Mouse (Mus musculus) megakaryocyte, embryonic 14.5 days (primary cell): ENCODE data around the gene 2900026A02Rik.

Experiments
- FLI1 ChIP-seq: IDR thresholded peaks from 2 replicates; pipeline ENCODE4 v1.6.1; 2012; ENCODE audit warnings: low read length, inconsistent platforms, mixed read lengths
- GATA1 ChIP-seq: IDR thresholded peaks from 3 replicates; pipeline ENCODE4 v1.6.1; 2012; ENCODE audit warnings: mixed read lengths, low read length, inconsistent platforms, borderline replicate concordance

- TF ChIP-seq GATA1: no peak
- TF ChIP-seq FLI1: no peak
Measured at GRCm38 (mm10) chr5:113086439-113086838, 134.6 kb downstream of the 2900026A02Rik start.
